Mouse (Mus musculus): ENCODE results near the gene Itgb8. TPM values are rescaled to one million over a fixed set of nuclear protein-coding genes. Genes with fewer than 3 reads are reported as not detected.

Gene Itgb8
- total RNA-seq, 2 experiments from 2014 or later, result 32.2 to 32.5 TPM

DNA sequence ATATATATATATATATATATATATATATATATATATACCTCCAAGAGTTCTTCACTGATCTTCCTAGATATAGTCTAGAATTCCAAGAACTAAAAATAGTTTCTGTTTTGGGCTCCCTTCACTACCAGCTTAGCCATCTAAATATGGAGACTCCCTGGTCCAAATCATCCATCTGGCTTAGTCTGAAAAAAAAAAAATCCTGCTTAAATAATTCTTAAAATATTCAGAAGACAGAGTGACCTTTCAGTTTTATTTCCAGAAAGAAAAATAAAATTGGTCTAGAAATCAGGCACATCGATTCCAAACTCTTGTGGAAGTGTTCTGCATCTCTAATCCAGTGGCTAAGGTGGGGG, 28.6 kb downstream of the Itgb8 start:
- DNase-seq (ENCODE audit: low spot score in 2 of 2), result no peak

DNA sequence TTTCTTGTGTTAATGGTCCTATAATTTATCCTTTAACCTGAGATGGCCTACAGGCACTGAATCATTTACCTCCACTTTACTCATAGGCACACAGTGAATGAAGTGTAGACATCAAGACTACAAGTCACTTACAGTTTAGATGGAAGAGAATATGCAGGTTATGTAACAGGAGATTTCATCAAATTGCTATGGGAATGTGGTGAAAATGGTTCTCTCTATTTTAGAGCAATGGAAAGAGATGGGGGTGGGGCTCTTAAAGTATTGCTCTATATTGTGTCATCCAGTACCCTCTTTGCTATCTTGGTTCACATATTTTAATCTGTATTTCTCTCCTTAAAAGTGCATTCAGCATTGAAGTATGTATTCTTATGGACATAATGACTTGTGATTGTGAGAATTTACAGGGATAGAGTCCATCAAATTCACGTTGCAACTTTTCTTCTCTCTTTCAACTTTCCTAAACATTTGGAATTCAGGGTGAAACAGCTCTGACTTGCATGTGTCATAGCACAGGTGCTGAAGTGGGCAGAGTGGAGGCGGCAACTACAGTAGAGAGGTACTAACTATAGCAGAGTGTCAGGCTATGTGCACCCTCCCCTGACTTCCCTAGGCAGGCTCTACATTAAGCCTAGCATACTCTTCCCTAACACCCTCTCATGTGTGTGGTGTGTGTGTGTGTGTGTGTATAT, 29.1 kb downstream of the Itgb8 start:
- no peak for DNase-seq (ENCODE audit: low spot score in 2 of 2)

DNA sequence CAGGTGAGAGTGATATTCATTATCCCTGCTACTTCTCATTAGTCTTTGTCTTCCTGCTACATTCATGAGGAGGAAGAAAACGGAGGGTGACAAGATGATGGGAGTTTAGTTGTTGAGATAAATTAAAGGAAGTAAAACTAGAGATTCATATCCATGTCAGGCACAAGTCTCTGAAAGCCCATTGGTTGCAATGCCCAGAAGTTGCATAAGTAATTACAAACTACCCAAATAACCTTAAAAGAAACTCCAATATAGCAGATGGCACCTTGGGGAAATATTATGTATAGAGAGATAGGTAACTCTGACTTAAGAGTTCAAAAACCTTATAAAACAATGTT, 31.2 kb downstream of the Itgb8 start:
- DNase-seq (ENCODE audit: low spot score in 2 of 2), result no peak

DNA sequence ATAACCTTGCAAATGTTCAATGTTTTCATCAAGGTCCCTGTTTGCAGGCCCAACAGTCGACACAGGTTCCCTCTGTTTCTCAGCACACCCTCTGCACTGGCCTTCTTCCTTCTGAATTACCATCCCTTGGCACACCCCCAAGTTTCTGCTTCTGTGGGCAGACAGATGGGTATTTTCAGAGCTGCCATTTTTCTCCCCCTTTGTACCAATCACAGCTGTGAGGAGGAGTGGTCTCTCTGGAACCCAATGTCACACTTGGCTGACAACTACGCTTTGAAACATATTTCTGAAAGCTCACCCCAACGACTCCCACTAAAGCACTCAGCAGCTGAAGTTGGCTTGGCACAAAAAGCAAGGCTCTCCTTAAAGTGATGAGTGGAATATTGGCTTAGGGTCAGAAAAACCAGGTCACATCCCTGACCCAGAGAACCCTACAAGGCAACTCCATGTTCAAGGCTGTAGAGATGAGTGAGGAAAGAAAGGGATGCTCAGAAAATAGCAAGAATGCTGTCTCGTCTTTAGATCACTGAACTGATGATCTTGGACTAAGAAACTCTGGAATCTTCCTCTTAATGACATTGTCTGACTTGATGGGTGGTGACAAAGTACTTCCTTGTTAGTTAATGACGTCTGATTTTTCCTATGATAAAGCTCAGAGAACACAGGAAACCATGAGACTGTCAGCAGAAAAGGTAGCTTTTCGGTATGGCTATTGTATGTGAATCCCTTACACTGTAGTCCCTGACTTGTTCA, 31.7 kb downstream of the Itgb8 start:
- peak; percentile 25 to 70 for DNase-seq (ENCODE audit: low spot score in 2 of 2)

DNA sequence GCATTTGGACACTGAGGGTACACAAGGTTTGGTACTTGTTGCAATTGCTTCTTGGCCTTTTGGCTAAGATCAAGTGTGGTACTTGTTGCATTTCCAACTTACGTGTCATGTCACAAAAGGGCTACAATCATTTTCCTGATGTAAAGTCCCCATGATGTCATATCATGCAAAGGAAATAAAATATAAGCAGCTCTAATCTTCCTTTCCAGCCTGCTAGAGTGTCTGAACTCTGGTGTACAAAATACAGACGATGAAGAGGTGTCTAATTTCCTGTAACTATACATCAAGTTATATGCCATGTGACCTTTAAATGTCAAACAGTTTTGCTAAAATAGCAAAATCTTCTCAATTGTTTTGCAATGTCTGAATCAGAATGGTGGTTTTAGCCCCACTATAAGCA, 34.2 kb downstream of the Itgb8 start:
- no peak for DNase-seq (ENCODE audit: low spot score in 2 of 2)

DNA sequence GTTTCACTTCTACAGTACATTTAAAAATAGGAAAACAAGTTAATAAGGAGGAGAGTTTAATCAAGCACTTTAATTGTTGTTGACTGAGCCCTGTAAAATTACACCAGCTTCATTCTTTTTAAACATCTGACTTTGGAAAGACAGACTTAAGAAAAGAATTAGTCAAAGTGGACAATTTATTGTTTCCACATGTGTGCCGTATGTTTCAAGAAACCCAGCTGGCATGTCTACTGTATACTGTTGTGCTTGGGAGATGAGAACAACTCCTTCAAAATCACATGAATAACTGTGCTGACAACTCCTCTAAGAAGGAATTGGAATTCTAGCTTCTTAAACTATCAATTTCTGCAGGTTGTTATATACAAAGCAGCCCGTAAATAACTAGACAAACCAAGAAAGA, 35.8 kb downstream of the Itgb8 start:
- no peak for DNase-seq (ENCODE audit: low spot score in 2 of 2)

DNA sequence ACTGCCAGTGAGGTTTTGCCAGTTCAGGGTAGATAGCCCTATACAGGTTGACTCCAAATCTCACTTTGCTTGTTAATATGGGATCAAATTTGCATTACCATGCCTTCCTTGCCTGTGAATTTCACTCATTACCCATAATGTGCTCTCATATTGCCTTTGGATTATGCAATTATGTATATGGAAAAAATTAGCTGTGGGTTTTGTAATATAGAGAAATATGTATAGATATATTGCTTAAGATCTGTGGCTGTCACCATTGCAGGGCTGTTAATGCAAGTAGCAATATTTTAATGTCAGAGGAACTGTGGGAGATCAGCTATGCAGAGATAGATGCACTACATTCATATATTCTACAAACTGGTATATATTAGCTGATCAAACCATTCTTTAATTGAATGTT, 43.5 kb downstream of the Itgb8 start:
- no peak for DNase-seq (ENCODE audit: low spot score in 2 of 2)

DNA sequence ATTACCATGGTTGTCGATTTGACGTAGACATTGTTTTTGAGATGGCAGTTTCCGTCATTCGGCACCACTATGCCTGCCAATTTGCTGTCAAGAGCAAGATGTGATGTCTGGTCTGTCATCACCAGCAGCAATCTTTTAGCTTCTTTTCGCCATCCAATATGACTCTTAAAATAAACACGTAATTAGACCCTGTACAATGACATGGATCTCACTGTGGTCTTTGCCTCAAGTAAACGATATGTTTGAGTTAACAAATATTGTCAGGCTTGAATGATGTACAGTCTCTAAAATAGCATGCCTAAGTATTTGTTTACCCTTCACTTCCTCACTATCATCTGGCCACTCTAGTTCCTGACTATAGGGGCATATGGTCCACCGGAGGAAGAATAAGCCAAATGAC, 48.8 kb downstream of the Itgb8 start:
- no peak for DNase-seq (ENCODE audit: low spot score in 2 of 2)

DNA sequence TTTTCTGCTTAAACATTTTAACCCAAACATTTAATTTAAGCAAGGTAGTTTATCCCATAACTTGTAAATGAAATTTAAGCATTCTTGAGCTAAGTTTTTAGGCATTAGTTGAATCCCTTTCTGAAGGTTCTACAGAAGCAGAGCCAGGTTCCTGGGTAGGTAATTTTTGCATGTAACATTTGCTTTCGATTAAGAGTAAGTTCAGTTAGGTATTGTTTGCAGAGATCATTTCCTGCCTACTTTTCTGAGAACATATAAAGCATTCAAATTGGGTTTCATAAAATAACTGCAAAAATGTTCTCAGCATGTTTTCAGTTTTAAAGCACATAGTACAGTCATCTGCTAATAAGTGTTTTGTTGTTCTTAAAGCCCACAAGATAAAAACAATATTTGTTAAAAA, 53.2 kb downstream of the Itgb8 start:
- no peak for DNase-seq (ENCODE audit: low spot score in 2 of 2)

DNA sequence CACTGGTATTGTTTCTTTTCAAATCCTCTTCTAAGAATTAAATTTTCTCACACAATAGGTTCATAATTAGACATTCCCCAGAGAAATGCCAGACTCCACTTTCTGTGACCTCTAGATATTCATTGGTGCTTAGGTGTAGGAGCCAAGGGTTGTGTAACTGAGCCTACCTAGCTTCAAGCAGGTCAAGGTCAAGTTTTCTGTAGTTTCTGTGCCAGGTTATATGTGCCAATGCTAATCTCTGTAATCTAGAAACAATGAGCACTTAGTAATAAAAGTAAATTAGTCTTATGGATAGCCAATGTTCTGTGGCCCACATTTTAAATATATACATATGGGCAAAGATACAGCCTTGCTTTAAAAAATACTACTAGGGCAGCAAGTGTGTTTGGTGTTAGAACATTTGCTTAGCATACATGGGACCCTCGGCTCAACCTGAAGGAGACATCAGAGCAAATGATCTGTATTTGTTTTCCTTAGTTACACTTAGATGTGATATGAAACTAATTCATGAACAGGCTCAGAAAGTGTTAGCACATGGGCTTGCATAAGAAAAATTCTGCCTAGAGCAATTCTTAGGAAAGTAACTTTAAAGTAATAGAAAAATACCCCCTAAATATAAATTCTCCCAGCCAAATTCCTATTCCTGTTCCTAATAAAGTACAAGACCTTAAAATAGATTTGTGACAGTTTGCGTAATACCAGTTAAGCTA, 56.2 kb downstream of the Itgb8 start:
- no peak for DNase-seq (ENCODE audit: low spot score in 2 of 2)

DNA sequence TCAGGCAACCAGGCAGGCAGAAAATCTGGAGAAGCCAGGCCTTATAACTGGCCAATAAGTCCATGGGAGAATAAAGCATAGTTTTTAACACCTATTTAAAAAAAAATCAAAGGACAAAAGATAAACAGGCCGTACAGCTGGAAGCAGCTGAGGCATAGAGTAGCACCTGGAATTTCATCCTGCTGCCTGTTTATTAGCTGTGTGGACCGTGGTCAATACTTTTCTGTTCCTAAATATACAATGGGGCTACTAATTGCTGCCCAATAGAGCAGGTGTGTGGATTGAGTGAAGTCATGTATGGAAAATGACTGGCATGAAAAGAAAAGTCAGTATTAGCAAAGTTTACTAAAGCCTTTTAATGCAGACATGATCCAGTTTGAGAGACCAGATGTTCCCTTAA, 62.6 kb downstream of the Itgb8 start:
- no peak for DNase-seq (ENCODE audit: low spot score in 2 of 2)

DNA sequence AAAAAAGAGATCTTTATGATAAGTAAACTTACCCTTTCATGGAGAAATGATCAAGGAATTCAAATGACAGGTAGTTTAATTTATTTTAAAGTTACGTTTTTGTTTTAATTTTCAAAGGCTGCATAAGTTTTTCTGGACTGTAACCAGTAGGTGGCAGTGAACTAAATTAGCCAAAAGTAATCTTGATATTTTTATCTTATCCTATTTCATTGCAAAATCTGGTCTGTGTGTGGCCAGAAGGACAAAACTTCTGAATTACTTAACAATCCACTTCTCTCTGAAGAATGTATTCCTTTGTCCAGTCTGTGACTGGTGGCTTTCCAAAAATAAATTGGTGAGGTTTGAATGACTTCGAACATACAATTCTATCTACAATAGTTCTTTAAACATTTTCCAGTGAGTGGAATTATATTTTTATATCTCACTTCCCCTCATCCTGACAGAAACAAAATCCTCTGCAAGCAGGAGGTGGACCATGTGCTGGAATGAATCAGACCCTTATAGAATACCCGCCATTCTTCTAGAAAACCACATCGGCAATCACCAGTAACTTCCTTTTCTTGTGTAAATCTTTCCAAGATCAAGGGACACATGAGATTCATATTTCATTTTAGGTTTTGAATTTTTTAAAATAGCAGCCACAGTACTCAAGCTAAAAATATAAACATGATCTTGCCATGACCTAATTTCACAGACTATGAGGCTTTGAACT, 68.6 kb downstream of the Itgb8 start:
- no peak for DNase-seq (ENCODE audit: low spot score in 2 of 2)

DNA sequence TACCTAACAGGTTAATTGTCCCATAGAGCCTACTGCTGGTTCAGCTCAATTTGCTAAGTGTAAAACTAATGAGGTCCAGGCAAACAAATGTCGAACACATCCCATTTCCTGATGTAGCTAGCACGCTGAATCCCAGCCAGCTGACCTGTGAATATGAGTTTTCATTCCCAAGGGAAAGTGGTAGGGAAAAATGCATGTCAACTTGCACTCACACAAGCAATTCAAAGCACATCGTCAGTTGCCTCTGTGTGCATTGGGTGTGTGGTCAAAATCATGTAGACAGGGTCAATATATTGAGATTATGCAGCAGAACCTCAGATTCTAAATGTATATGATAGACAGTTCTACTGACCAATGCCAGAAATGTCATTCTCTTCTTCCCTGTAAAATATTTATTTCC, 69.5 kb downstream of the Itgb8 start:
- DNase-seq (ENCODE audit: low spot score in 2 of 2), result no peak

DNA sequence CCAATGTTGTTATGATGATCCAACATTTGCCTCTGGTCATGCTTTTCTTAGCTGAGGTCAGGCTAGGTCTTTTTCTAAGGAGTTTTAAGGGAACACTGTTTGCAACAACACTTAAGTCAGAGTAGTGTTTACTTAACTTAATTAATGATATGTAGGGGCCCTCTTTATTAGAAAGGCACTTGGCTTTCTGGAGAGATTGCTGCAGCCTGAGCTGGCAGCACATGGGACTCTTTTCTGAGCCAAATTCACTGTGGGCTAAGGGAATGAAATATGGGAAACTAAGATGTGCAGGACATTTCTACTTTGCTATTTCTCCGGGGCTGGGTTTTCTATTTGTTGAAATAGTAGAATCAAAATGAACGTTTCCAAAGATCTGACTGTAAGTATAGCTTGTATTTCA, 73.5 kb downstream of the Itgb8 start:
- DNase-seq (ENCODE audit: low spot score in 2 of 2), result no peak

DNA sequence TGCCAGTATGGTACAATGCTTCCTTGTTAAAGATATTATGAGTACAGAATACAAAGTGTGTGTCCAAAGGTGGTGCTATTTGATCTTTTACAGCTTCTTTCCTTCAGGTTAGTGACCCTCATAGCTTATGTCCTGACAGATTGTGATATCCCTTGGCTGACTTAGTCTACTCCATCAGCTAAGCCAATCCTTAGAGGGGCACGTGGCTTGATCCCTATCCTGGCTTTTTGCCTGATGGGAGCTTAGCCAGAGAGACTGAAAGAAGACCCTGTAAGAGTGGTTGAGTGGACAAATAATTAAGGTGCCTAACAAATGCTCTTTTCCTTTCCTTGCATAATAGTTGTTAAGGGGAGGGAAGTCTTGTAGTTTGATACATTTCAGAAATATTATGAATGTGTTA, 73.9 kb downstream of the Itgb8 start:
- peak in 1 of 2 experiments; percentile 10 for DNase-seq (ENCODE audit: low spot score in 2 of 2)

DNA sequence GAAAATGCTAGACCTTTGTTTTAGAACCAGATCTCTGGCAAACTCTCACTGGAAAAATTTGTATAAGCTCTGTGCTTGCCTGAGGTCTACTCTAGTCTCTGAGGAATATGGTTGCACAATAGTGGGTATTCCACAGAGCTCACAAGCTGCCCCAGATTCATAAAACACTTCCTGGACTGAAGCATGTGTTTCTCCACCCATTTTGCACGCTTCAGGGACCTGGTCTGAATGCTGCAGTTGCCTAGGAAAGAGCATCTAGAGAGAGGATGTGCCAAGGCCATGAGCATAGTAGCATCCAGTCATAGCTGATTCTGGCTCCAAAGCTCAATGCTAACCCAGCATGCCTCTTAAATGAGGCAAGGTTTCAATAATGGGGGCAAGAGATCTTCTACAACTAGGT, 74.4 kb downstream of the Itgb8 start:
- peak in 1 of 2 experiments; percentile 22 for DNase-seq (ENCODE audit: low spot score in 2 of 2)

DNA sequence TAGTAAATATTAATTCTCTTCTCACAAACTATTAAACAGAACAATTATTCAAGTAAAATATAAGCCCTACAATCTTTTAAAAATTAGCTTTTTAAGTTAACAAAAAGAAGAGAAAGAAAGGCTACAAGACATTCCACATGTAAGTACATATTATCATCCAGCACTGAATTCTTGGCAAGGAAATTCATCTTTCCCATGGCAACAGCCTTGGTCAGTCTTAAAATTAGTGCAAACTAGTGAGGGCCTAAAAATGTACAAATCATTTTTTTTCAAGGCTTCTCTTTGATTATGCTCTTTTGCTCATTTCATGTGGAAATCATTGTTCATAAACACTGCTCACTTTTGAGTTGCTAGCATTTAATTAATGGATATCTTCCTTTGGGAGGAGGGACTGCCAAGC, 77.8 kb downstream of the Itgb8 start:
- DNase-seq (ENCODE audit: low spot score in 2 of 2), result no peak

DNA sequence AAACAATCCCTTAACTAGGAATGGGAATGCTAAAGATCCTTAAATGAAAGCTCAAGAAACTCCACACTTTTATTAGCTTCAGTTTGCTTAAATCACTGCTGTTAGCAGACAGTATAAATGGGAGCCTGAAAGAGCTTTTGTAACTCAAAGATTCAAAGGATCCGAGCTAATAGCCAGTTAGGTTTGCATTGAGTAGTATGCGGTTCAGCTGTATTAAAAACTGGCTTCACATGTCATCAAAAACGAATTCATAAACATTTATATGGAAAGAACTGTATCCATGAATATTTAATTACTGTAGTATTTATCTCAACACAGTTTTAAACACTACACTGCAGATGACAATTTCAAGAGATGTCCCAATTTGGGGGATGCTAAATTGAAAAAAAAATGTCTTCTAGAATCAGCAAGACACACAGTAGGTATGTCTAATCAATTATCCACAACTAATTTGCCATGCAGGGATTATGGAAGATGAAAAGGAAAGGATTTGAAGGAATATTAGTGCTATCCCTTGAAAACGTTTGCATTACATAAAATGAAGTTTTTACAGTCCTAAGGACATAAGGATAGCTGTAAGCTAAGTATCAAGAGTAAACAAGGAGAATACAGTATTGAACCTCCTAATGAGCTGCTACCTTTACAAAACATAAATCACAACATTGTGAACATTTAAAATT, 79.2 kb downstream of the Itgb8 start:
- DNase-seq (ENCODE audit: low spot score in 2 of 2), result no peak

DNA sequence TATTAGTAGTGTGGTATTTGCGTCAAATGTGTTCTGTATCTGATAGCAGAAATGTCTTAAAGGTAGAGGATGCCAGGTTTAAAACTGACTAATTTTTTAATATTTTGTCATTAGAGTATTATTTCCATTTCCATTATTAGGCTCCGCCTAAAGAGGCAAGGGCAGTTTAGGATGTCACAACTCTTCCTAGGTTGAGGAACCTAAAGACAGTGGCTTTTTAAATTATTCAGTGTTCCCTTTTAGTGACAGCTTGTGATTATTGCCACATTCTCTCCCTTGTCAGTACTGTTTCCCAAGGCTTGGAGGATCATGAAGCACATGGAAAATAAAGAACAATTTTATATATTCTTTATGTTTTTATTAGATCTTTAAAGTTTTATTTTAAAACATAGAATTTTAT, 80.9 kb downstream of the Itgb8 start:
- no peak for DNase-seq (ENCODE audit: low spot score in 2 of 2)

DNA sequence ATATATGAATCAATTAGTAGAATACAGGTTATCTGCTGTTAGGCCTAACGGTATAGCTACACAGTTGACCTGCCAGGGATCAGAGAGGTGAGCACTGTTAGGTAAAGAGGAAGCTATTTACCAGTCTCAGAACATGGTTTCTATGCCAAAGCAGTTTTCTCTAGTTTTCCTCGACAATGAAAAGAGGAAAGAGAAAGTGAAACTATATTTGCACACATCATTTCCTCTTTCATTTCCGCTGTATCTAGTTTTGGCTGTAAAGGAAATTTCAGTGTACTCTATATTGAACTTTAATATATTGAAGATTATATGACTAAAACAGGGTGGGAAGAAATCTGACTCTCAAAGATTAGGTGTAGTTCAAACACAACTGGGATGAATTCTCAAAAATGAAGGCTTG, 81.5 kb downstream of the Itgb8 start:
- no peak for DNase-seq (ENCODE audit: low spot score in 2 of 2)

DNA sequence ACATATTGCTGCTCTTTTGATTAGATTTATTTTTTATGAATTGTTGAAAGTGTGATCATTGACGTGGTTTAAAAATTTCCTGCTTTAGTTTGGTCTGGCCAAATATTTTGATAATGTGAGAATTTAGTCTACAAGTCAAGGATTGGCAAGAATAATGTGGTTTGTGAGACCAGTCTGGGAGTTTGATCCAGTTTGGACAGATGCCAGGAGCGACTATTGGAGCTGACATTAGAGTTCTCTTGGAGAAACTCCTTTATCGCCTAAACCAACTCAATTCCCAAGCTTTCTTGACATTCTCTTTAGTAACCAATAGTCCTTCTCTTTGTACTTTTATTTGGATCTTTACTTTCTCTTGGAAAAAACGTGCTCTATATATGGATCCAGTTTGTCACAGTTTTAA, 83.0 kb downstream of the Itgb8 start:
- DNase-seq (ENCODE audit: low spot score in 2 of 2), result no peak
